Mouse (Mus musculus): ENCODE measurements at regions not wholly inside any gene's neighbourhood (a gene's known extent, or its start where the extent isn't known, plus 50 kb on each side); places are given as distances from the start of the nearest gene placed in this dataset.
"Not testable (repeated sequence)": the region's sequence is repeated elsewhere in the genome, so short reads cannot be mapped to it uniquely, and the experiment has no call there.

DNA sequence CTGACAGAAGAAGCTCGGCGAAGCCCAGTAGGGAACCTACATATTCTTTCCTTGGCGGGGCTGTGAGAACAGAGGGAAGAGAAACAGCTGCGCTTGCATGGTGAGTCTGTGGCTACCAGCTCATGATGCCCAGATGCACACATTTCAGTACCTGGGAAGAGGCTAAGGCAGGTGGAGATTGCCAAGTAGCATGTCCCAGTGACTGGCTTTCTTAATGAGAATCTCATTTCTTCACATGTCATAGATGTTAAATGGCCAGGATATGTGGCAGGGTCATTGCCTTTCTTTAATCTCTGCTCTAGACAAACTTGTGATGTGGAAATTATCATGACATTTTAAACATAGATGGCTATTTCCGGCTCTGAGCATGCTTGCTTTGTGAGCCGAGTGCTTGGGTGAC is 109.5 kb upstream of the Tns3 start:
- TF ChIP-seq EP300 (optimal IDR thresholded peaks at IDR 0.05) (no peak), CTCF (IDR thresholded peaks at IDR 0.05; ENCODE audit: low read depth) (no peak)
- no peak overlapping the region for H3K4me3 ChIP-seq (ENCODE audit: low read depth, low read length)
- H3K4me2 ChIP-seq (replicated peaks; ENCODE audit: low read depth): no peak overlapping the region
- H3K9me3 ChIP-seq (ENCODE audit: control insufficient read depth, low read length): no peaks in the 10 kb centered on the region
- H3K27me3 ChIP-seq (ENCODE audit: control insufficient read depth, insufficient read depth, low read length): no peaks in the 10 kb centered on the region
- no peak overlapping the region for H3K27ac ChIP-seq (replicated peaks)
- no peaks in the 10 kb centered on the region for H3K4me1 ChIP-seq (replicated peaks; ENCODE audit: control insufficient read depth, insufficient read depth)
- no peak overlapping the region for H3K9ac ChIP-seq (ENCODE audit: low read length)
- WGBS: 73% methylated on average over 6 of the region's 6 CpGs
- no peaks in the 10 kb centered on the region for H3K36me3 ChIP-seq (ENCODE audit: control insufficient read depth, insufficient read depth, low read length)
- DNase-seq (ENCODE audit: low spot score): no peak
- ATAC-seq (ENCODE audit: low FRiP score, low TSS enrichment): no peak

DNA sequence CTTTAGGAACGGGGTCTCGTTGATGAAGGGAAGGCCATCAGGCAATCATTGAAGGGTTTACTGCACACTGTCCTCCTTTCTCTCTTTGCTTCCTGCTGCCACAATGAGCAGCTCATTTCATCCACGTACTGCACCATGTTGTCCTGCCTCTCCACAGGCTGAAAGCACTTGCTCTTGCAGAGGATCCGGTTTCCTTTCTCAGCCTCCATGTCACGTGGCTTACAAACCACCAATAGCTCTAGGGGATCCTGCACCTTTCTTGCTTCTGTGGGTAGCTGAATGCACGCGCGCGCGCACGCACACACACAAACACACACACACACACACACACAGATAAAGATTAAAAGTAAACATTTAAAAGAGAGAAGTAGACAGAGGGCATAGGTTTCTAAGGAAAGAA is 108.9 kb upstream of the Tns3 start:
- Histone ChIP-seq H3K4me2 (replicated peaks; ENCODE audit: low read depth) (no peak overlapping the region), H3K9ac (ENCODE audit: low read length) (no peak overlapping the region), H3K36me3 (ENCODE audit: control insufficient read depth, insufficient read depth, low read length) (no peaks in the 10 kb centered on the region), H3K4me3 (ENCODE audit: low read depth, low read length) (no peak overlapping the region), H3K4me1 (replicated peaks; ENCODE audit: control insufficient read depth, insufficient read depth) (no peaks in the 10 kb centered on the region), H3K27me3 (ENCODE audit: control insufficient read depth, insufficient read depth, low read length) (no peaks in the 10 kb centered on the region), H3K27ac (replicated peaks) (no peak overlapping the region), H3K9me3 (ENCODE audit: control insufficient read depth, low read length) (no peaks in the 10 kb centered on the region)
- 65% methylated on average over 11 of the region's 11 CpGs for WGBS
- DNase-seq (ENCODE audit: low spot score) (peak; percentile 26), ATAC-seq (ENCODE audit: low FRiP score, low TSS enrichment) (0 out of 2 replicates have a peak, but pooled peaks have one; percentile 10)
- no peak for TF ChIP-seq CTCF (IDR thresholded peaks at IDR 0.05; ENCODE audit: low read depth)
- no peak for TF ChIP-seq EP300 (optimal IDR thresholded peaks at IDR 0.05)

DNA sequence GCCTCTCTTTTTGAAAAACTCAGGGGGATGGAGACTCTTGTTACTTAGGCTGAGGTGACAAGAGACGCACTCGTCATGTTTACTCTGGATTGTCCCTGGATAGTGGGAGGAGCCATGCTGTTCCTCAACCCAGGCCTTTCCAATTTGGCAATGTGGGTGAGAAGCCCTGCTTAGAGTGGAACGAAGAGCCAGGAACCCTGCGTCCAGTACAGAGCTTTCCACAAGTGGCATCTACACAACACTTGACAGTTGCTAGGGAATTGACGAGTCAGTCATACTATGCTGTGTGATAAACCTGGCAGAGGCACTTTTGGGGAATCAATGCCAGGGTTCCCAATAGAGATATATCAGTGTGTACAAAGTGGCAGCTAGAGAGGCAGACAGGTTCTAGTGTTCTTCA is 108.2 kb upstream of the Tns3 start:
- H3K4me2 ChIP-seq (replicated peaks; ENCODE audit: low read depth): no peak overlapping the region
- no peak overlapping the region for H3K4me3 ChIP-seq (ENCODE audit: low read depth, low read length)
- no peaks in the 10 kb centered on the region for H3K4me1 ChIP-seq (replicated peaks; ENCODE audit: control insufficient read depth, insufficient read depth)
- TF ChIP-seq EP300 (optimal IDR thresholded peaks at IDR 0.05) (no peak), CTCF (IDR thresholded peaks at IDR 0.05; ENCODE audit: low read depth) (no peak)
- H3K9ac ChIP-seq (ENCODE audit: low read length): no peak overlapping the region
- no peaks in the 10 kb centered on the region for H3K27me3 ChIP-seq (ENCODE audit: control insufficient read depth, insufficient read depth, low read length)
- DNase-seq (ENCODE audit: low spot score) (no peak), ATAC-seq (ENCODE audit: low FRiP score, low TSS enrichment) (no peak)
- H3K9me3 ChIP-seq (ENCODE audit: control insufficient read depth, low read length): no peaks in the 10 kb centered on the region
- H3K27ac ChIP-seq (replicated peaks): no peak overlapping the region
- no peaks in the 10 kb centered on the region for H3K36me3 ChIP-seq (ENCODE audit: control insufficient read depth, insufficient read depth, low read length)
- WGBS: 85% methylated on average over 5 of the region's 5 CpGs

DNA sequence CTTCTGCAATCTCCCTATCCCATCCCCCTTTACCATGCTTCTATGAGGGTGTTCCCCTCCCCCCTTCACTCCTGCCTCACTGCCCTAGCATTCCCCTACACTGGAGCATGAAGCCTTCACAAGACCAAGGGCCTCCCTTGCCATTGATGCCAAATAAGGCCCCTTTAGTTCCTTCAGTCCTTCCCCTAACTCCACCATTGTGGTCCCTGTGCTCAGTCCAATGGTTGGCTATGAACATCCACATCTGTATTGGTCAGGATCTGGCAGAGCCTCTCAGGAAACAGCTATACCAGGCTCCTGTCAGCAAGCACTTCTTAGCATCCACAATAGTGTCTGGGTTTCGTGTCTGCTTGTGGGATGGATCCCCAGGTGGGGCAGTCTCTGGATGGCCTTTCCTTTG is 104.4 kb upstream of the Tns3 start:
- H3K4me1 ChIP-seq (replicated peaks; ENCODE audit: control insufficient read depth, insufficient read depth); DNase-seq (ENCODE audit: low spot score); H3K4me3 ChIP-seq (ENCODE audit: low read depth, low read length); H3K9me3 ChIP-seq (ENCODE audit: control insufficient read depth, low read length); H3K9ac ChIP-seq (ENCODE audit: low read length); H3K27ac ChIP-seq (replicated peaks); ATAC-seq (ENCODE audit: low FRiP score, low TSS enrichment); H3K27me3 ChIP-seq (ENCODE audit: control insufficient read depth, insufficient read depth, low read length); H3K36me3 ChIP-seq (ENCODE audit: control insufficient read depth, insufficient read depth, low read length); H3K4me2 ChIP-seq (replicated peaks; ENCODE audit: low read depth): not testable (repeated sequence)
- 88% methylated on average over 1 of the region's 1 CpGs for WGBS

DNA sequence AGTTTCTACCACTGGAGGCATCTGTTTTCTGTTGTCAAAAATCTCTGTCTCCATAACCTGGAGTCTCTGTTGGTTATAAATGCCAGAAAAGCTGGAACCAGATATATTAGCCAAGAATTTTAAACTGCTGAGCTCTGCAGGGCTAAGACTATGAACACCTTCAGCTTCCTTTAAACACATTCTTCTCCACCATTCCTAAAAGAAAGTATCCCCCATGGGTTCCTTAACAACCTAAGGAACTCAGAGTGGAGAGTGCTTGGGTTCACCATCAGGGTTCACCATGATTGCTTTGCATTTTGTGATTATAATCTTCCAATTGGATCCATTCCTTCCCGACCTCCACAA is 101.2 kb upstream of the Tns3 start:
- no peak overlapping the region for H3K4me3 ChIP-seq (ENCODE audit: low read depth, low read length)
- H3K27me3 ChIP-seq (ENCODE audit: control insufficient read depth, insufficient read depth, low read length): no peaks in the 10 kb centered on the region
- no peaks in the 10 kb centered on the region for H3K36me3 ChIP-seq (ENCODE audit: control insufficient read depth, insufficient read depth, low read length)
- no peak overlapping the region for H3K27ac ChIP-seq (replicated peaks)
- no peaks in the 10 kb centered on the region for H3K4me1 ChIP-seq (replicated peaks; ENCODE audit: control insufficient read depth, insufficient read depth)
- TF ChIP-seq CTCF (IDR thresholded peaks at IDR 0.05; ENCODE audit: low read depth) (no peak), EP300 (optimal IDR thresholded peaks at IDR 0.05) (no peak)
- H3K9ac ChIP-seq (ENCODE audit: low read length): no peak overlapping the region
- DNase-seq (ENCODE audit: low spot score) (no peak), ATAC-seq (ENCODE audit: low FRiP score, low TSS enrichment) (no peak)
- no peak overlapping the region for H3K4me2 ChIP-seq (replicated peaks; ENCODE audit: low read depth)
- whole genome bisulfite sequencing: 85% methylated on average over 1 of the region's 1 CpGs
- no peaks in the 10 kb centered on the region for H3K9me3 ChIP-seq (ENCODE audit: control insufficient read depth, low read length)

DNA sequence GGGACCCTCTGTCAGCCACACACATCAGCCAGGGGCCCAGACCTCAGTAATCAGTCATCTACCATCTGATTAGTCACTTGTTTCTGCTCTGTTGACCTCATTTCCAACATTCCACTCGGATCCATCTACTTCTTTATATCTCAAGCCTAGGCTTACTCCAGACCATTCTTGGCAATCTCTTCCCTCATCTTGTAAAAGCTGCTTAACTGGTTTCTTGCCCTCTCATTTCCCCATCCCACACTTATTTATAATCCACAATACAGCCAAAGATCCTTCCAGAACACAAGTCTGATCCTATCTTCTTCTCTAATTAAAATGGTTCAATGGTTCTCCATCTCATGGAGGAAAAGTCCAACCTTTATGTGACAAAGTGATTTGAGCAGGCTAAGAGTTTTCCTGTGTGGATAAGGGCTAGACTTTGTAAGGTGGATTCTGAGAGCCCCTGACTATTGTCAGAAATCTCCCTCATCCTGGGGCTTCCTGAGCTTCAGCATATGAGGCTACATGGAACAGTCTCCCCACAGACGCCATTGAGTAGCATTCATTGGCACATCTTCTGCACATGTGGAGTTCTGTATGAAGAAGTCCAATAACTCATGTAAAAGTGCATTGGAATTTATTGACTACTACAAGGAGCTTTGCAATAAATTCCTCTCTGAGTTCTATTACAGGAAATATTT is 100.7 kb upstream of the Tns3 start:
- no peak overlapping the region for H3K27ac ChIP-seq (replicated peaks)
- H3K4me1 ChIP-seq (replicated peaks; ENCODE audit: control insufficient read depth, insufficient read depth): no peaks in the 10 kb centered on the region
- H3K9me3 ChIP-seq (ENCODE audit: control insufficient read depth, low read length): no peaks in the 10 kb centered on the region
- H3K27me3 ChIP-seq (ENCODE audit: control insufficient read depth, insufficient read depth, low read length): no peaks in the 10 kb centered on the region
- ATAC-seq (ENCODE audit: low FRiP score, low TSS enrichment): no peak
- no peak for TF ChIP-seq EP300 (optimal IDR thresholded peaks at IDR 0.05)
- no peak for TF ChIP-seq CTCF (IDR thresholded peaks at IDR 0.05; ENCODE audit: low read depth)
- H3K4me2 ChIP-seq (replicated peaks; ENCODE audit: low read depth): no peak overlapping the region
- DNase-seq (ENCODE audit: low spot score): no peak
- WGBS: 64% methylated on average over 2 of the region's 2 CpGs
- H3K9ac ChIP-seq (ENCODE audit: low read length): no peak overlapping the region
- H3K4me3 ChIP-seq (ENCODE audit: low read depth, low read length): no peak overlapping the region
- H3K36me3 ChIP-seq (ENCODE audit: control insufficient read depth, insufficient read depth, low read length): no peaks in the 10 kb centered on the region

All from stomach, postnatal 0 days (tissue).